Mouse (Mus musculus) E14TG2a.4 (cell line): ENCODE measurements around the gene Izumo1r.

Source experiments
- CTCF ChIP-seq: conservative IDR thresholded peaks from 2 replicates; pipeline ENCODE4 v1.5.1; 2014; ENCODE audit warnings: low read length
- NANOG ChIP-seq: IDR thresholded peaks from 2 replicates; pipeline ENCODE4 v1.6.1; 2014; ENCODE audit warnings: borderline replicate concordance, low read length, mixed read lengths

GRCm38 (mm10) chr9:14909981-14910380 is 6.2 kb upstream of the Izumo1r start:
- no peak for TF ChIP-seq CTCF
- TF ChIP-seq NANOG, result no peak
